Mouse (Mus musculus): ENCODE results near the gene Nfatc4.

Nfatc4 gene

DNA sequence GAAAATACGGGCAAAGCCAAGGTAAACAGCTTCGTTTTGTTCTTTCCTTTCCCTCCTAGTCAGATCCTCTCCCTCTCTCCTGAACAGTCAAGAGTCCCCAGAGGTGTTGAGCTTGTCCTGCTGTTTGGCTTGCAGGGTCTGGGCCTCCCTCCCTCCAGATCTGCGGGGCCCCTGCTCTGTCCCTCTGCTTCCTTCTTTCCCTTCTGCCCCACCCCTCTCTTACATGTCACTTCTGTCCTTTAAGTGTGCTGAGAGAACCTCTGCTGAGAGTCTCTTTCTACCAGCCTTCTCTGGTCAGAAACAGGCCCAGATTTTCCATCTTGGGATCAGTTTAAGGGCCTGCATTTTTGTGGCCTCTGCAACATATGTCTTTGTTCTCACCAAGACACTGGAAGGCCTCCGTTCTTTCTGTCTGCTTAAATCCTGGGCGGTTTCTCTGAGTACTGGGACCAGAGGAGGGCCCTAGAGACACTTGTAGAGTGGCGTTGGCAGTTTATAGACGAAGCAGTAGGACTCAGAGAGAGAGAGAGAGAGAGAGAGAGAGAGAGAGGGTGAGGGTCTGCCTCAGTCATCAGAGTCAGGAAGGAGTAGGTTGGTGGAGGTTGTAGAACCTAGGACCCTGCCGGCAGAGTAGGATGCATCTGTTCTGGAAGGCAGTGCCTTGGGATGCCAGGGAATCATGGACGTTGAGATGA is 31.6 kb downstream of the Nfatc4 start:
- no peak for DNase-seq

DNA sequence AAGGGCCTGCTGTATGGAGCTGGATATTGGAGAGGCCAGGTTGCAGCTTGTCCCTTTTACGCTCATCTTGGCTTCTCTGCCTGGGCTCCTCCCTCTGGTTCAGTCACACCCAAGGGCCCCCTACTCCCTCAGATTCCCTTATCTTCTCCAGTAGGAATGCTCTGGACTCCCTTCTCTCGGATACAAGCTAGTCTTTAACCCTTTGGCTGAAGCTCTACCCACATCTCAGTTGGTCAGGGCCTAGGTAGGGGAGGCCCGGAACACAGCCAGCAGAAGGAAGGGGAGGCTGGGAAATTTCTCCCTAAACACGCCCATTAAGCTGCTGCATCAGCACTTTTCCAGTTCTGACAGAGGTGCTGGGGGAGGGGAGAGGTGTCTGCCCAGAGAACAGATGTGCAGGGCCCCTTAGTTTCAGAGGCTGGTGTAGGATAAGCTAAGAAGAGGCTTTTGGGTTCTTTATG is 32.2 kb downstream of the Nfatc4 start:
- DNase-seq: no peak

DNA sequence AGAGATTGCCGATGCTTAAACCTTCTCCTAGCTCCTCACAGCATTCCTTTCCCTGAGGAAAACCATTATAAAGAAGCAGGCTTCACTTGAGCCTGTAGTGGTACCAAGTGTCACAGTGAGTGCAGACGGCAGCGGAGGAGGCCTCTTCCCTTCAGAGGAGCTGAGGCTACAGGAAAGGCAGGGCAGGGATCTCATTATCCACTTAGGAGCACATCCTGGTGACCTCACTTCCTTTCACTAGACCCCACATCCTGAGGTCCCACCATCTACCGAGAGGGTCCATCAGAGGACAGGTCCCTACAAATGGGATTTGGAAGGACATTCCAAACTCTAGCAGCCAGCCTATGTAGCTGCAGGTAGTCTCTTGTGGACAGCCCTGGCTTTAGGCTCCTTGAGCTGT is 34.6 kb downstream of the Nfatc4 start:
- DNase-seq: no peak

DNA sequence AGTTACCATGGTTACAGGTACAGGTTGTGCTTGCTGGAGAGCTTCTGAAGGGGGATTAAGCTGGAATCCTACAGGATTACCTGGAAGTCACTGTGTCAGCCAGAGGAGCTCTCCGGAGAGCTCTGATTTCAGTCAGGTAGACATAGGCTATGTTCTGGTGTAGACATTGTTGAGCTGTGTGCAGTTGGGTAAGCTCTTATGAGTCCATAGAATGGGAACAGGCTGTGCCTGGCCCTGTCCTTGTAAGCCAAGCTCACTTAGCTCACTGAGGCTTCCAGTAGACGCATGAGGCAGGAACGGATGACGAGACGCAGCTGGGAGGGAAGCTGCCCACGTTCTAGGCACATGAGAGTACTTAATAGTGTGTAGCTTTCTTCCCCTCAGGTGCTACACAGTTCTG is 39.2 kb downstream of the Nfatc4 start:
- DNase-seq: no peak

DNA sequence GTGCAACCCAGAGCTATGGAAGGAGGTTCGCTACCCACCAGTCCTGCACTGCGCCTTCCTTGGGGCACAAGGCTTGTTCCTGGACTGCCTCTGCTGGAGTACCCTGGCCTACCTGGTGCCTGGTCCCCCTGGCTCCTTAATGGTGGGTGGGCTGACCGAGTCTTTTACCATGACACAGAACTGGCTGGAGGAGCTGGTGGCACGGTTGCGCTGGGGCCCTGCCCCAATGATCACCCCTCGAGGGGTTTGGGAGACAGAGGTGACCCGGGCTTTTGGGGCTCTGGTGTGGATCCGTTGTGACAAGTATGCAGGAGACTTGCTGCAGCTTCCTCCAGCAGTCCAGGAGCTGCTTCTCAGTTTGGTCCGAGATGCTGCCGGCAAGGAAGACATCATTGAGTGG is 40.0 kb downstream of the Nfatc4 start:
- DNase-seq: no peak

DNA sequence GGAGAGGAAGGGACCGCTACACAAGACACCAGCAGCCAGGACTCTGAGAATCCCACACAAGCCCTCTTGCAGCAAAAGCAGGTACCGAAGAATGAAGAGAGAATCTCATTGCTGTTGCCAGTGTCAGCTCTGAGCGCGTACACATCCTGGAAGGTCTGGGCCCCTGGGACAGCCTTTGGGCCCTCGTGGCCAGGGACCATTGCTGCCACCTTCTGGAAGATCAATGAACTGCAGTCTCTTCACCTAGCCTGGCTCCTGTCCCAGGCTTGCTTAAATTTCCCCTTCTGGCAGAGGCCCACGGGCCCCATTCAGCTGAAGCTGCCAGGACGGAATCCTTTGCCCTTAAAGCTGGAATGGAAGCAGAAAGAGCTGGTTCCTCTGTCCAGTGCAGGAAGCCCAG is 40.8 kb downstream of the Nfatc4 start:
- peak; percentile 79 to 85 for DNase-seq

DNA sequence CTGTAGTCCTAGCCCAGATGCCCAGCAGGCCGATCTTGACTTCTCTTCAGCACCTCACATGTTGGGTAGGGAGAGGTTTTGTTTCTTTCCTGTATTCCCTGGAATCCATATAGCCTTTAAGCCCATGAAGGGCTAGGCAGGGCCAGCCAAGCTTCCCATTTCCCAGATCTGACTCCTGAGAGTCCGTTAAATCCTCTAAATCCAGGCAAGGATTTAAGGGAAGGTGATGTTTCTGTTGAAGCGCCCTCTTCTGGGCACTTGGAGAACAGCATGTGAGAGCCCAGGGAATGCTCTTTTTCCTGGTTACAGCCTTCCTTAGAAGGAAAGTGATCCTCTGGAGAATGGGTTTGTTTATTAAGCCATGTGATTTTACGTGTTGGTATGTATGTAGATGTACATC is 44.0 kb downstream of the Nfatc4 start:
- DNase-seq: peak; percentile 78 to 84

DNA sequence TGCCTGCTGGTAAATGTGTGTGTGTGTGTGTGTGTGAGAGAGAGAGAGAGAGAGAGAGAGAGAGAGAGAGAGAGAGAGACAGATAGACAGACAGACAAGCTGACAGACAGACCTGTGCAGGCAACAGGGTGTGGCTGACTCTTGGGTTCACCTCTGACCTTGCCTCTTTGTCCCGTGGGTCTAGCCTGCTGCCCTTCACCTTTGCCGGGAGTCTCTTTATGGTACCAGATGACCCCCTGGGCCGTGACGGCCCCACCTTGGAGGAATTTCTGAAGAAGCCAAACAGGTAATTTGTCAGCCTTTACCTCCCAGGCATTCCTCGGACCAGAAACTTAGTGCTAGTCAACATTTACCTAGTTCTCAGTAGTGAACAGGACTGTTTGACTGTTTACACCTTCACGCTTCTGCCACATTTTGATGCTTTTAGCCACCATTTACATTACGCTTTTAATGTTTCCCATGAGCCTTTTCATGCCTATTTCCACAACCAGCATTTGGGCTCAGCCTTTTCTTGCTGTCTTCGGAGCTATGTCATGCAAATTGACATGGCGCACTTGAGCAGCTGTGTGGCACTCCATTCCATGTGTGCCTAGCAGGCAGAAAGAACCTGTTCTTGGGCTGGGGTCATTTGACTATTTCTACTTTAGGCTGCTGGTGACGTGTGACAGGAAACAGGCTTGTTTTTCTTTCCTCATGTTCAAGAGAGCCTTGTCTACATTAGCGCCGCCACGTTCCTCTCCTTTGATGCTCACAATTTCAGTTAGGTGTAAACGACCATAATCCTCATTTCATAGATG is 45.5 kb downstream of the Nfatc4 start:
- DNase-seq: no peak

DNA sequence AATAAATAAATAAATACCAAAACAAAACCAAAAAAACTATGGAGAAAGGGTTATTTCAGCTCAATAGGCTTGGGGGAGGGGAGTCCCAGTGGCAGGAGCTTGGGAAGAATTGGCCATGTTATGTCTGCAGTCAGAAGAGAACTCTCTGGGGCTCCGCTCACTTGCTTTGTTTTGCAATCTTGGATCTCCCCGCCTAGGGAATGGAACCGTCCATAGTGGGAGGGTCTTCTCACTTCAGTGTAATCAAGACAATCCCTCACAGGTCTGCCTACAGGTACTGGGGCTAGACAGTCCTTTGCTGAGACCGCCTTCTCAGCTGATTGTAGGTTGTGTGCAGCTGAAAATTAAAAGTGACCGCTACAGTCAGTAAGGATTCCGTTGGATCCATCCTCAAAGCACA is 46.6 kb downstream of the Nfatc4 start:
- no peak for DNase-seq

DNA sequence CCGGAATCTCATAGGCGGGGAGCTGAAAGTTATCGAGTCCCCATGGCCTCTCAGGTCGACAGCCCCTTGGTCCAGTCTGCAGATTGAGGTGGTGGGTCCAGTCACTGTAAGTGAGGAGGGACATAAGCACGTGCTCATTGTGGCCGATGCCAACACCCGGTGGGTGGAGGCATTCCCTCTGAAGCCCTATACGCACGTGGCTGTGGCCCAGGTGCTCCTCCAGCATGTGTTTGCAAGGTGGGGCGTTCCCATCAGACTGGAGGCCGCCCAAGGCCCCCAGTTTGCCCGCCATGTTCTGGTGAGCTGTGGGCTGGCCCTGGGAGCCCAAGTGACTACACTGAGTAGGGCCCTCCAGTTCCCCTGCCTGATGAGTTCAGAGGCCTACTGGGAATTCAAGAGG is 49.1 kb downstream of the Nfatc4 start:
- peak in 1 of 2 experiments; percentile 12 for DNase-seq

DNA sequence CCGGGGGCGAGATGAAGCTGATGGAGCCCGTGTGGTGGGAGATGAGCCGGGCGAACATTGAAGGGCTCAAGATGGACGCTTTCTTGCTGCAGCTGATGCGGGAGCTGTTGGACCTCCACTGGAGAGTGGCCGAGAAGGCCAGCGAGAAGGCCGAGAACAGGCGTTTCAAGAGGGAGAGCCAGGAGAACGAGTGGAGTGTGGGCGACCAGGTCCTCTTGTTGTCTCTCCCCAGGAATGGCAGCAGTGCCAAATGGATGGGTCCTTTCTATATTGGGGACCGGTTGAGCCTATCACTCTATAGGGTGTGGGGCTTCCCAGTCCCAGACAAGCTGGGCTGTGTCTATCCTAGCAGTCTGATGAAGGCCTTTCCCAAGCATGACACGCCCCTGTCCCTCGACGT is 49.6 kb downstream of the Nfatc4 start:
- DNase-seq: no peak

DNA sequence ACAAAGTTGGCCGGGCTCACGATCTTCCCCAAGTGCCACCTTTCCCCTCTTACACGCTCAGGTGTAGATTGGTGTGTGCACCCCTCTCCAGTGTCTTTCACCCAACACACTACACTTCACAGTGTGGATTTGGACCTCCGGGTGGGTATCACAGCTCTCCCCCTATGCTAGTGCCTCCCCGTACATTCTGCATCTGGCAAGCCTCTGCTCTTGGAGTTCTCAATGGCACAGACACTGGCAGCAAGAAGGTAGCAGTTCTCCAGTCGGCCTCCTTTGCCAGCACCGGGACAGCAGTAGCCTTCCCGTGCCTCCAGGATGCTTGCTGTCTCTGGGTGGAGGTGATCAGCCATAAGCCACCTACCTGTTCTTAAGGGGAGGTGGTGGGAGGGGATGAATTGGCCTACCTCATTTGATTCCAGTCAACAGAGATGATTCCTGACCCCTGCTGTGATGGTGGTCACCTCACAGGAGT is 50.3 kb downstream of the Nfatc4 start:
- no peak for DNase-seq

DNA sequence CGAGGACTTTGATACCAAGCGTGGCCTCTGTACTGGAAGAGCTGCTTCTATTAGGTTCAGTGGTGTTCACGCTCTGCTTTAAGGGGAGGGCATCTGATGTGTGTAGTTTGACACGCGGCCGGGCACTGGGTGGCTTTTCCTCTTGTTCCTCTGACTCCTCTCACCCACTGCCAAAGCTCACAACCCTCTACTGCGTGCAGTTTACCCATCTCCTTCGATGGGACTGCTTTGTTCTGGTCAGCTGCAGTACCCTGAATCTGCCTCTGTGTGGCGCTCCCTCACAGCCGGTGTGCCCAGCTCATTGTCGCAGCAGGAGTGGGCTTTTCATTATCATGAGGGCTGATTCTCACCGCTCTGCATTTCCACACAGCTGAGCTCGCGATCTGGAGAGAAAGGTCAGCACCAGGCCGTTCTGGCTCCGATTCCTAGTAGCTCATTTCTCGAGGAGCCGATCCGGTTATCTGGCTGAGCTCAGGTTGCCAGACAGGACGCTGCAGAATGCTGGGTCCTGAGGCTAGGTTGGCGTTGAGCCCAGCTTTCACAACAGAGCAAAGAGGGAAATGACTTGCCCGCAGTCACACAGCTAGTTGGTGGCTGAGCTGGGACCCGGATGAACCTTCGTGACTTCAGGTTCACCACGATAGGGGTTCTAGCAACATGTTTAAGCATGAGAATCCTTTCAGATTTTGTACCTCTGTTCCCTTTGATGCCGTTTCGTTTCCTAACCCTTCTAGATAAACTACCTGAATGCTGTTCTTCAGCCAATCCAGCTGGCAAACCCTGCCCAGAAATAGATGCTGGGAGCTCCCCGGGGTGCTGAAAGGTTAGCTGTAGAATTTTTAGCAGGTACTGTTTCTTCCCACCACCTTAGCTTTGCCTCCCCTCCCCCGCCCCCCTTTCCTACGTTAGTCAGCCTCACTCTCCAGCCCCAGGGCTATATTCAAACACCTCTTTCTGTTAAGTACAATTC is 51.1 kb downstream of the Nfatc4 start:
- peak; percentile 95 to 96 for DNase-seq

DNA sequence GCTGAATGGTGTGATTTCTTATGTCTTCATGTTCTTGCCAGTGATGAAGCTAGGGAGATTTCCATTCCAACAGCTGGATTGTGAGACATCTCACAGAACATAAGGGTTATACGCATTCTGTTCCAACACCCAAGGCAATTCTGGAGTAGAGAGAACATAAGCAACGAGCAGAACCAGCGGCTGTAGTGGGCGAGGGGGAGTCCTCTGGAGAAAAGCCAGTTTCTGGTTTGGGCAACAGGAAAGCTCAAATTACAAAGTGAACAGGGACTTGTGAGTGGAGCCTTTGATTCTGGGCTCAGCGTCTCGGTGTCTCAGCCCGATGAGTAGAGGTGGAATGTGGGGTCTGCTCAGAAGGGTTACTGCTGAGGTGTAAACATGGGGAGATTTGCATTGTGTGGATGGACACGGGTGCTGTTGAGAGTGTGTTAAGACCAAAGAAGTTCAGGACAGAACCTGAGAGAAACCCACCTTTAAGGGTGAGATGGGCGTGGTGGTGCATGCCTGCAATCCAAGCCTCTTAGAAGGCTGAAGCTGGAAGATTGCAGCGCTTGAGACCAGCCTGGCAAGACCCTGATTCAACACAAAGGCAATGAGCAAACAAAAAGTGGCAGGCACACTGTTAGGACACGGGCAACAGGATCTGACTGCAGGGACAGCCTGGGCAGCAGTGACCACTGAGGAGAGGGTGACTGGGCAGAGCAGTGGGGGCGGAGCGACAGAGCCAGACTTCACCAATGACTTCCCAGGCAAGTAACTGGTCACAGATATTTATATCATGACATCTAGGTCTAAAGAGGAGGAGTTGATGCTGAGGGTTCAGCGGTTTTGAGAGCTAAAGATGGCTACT is 54.7 kb downstream of the Nfatc4 start:
- peak; percentile 67 to 75 for DNase-seq

DNA sequence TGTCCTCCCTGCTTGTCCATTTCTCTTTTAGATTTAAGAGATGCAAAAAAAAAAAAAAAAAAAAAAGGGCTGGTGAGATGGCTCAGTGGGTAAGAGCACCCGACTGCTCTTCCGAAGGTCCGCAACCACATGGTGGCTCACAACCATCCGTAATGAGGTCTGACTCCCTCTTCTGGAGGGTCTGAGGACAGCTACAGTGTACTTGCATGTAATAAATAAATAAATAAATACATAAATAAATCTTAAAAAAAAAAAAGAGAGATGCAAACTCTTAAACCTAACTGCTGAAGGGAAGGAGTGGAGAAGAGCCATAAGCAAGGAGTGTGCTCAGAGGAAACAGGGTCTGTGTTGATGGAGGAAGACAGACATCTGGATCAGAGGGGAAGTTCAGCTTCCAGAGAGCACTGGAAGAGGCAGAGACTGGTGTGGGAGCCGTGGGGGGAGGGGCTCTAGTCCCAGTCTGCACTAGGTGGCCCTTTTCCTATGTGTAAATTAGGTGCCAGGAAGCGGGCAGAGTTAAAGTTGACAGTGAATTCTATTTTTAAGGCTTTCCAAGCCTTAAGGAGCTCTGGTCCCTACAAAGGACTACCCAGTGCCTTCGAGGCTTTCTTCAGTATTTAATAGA is 55.5 kb downstream of the Nfatc4 start:
- DNase-seq: peak in 1 of 2 experiments; percentile 64

DNA sequence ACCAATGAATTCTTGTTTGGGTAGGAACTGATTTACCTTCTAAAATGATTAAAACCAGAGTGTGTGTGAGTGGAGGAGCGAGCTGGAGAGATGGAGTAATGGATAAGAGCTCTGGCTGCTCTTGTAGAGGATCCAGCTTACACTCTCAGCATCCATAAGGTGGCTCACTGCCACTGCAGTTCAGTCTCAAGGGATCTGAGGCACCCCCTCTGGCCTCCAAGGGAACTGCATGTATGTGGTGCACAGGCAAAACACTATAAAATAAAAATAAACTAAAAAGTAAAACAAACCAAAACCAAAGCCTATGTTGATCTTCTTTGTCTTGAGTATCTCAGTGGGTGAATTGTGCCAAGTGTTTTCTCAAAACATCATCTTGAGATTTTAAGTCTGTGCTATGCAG is 56.7 kb downstream of the Nfatc4 start:
- peak; percentile 71 to 85 for DNase-seq

DNA sequence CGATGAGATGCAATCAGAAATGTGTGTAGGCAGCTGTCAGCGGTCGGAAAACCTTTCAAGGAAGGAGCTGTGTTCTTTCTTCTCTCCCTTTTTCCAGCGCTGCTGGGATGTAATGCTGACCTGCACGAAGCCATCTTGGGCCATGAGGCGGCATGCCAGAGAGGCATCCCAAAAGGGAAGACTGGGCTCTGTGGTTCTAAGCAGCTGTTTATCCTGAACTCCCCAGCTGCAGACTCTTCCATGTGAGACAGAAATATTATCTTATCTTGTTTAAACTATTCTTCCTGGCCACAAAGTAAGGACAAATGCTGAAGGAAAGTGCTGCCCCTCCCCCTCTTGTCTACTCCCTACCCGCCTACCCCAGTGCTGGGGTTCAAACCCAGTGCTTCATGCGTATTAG is 58.0 kb downstream of the Nfatc4 start:
- DNase-seq: peak; percentile 26 to 50

DNA sequence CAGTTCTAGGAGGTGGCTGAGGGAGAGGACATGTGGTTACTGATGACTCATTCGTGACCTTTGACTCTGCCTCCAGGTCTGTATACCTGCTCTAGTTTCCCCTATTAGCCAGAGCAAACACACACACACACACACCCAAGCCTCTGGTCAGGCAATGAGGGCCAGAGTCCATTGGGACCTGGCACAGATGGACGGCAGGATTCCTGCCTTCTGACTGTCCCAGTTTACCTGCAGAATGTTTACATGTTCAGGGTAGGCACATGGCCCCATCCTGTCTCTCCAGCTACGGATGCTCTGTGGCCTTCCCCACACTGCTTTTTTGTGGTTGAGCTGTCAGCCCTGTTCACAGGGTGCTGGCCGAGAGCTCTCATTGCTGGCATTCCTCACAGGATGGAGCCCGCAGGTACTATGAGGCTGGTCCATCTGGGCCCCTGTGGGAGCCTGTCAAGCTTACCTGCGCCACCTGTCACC is 59.3 kb downstream of the Nfatc4 start:
- DNase-seq: peak; percentile 95

DNA sequence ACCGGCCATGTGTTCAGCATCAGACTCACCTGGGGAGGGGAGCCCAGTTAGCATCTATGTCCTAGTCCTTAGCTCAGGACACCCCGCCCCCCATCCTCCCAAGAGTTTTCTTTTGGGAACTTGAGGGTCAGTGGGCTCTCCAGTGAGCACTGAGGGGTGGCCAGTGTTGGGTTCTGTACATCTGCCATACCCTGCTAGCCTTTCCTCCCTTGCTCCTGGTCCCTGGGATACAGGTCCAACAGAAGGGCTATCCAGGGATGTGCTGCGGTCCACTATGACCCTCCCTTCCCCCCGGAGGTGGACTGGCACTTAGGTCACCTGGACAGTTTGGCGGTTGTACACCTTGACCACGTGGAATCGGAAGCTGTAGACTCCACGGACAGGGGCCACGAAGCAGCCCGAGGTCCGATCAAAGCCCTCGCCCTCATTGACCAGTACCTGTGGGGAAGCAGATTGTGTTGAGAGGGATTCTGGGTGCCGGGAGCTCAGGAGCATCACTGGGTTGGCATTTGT is 60.3 kb downstream of the Nfatc4 start:
- peak; percentile 67 to 69 for DNase-seq

Data from cerebellum, postnatal 25 days (tissue).